Mouse (Mus musculus): ENCODE results near the gene Bet1l. TPM values are rescaled to one million over a fixed set of nuclear protein-coding genes. Genes with fewer than 3 reads are reported as not detected.

Gene Bet1l
- total RNA-seq, 2 experiments from 2014 or later, result 12.3 to 21.8 TPM

GRCm38 (mm10) chr7:140834968-140835757 is 22.2 kb downstream of the Bet1l start, which contains the start of gene Urah:
TSS of gene Urah (plus strand) at chr7:140835018.
- no peak for ATAC-seq (replicated peaks; ENCODE audit: poor library complexity)

DNA sequence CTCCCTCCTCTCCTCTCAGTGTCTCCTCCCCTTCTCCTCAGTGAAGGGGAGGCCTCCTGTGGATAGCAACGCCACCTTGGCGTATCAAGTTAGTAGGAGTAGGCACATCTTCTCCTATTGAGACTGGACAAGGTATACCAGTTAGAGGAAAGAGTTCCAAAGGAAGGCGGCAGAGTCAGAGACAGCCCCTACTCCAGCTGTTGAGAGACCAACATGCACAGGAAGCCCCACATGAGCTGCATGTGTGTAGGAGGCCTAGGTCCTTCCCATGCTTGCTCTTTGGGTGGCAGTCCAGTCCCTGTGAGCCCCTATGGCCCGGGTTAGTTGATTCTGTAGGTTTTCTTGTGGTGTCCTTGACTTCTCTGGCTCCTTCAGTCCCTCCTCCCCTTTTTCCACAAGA is 24.0 kb downstream of the Bet1l start:
- no peak for ATAC-seq (replicated peaks; ENCODE audit: poor library complexity)

DNA sequence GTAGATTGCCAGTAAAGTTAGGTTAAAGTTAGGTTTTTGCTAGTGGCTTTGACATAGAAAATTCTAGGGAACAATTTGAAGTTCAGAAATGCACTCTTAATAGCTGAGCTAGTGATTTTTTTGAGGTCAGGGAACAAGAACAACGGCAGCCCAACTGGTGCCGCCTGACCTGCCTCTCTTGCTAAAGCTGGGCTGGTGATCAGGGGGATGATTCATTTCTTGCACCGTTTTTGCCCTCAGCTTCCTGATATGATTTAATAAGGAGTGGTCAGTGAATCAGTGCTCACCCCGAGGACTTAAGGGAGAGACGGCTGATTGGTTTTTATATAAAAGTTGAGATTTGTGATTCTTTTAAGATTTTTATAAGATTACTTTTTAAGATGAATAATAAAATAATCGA is 25.9 kb downstream of the Bet1l start:
- no peak for ATAC-seq (replicated peaks; ENCODE audit: poor library complexity)

DNA sequence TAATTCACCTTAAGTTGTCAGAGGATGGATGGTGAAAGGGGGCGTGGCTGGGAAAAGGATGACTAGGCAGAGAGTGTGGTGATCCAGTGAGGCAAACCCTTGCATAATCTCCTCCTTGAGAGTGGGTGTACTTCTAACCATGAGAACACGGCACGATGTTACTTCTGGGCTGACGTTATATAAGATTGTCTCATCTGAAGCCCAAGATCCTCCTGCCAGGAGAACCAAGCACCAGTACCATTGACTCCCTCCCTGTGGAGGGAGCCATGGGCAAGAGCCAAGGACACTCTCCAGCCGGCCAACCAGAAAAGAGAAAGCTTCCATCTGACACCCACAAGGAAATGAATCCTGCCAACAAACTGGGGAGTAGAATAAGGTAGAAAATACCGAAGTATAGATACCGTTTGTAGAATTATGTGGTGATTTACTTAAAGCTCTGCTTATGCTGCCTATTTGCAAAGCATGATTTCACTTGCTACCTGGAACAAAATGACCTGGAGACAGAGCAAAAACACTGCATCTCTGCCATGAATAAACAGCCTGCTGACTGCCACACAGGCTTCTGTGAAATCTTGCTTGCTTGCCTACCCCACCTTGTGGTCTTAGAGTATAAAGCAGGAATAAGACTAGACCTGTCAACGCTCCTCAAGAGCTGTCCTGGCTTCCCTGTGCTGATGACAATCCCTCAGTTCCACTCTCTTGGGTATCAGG is 29.1 kb downstream of the Bet1l start:
- peak; percentile 89 for ATAC-seq (replicated peaks; ENCODE audit: poor library complexity)

DNA sequence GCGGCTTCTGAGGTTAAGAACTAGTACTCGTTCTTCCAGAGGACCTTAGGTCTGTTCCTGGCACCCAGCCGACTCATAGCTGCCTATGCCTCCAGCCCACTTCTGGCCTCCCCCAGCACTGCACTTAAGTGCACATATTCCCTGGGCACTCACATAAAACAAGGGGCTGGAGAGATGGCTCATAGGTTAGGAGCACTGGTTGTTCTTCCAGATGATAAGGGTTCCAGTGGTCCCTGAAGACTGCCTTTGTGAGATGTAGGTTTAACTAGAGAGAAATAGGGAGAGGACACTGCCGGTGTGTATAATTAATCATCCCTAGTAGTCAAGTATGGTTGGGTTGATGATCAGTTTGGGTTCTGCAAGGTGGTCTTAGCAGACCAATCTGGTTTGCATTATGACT is 34.6 kb downstream of the Bet1l start:
- no peak for ATAC-seq (replicated peaks; ENCODE audit: poor library complexity)

DNA sequence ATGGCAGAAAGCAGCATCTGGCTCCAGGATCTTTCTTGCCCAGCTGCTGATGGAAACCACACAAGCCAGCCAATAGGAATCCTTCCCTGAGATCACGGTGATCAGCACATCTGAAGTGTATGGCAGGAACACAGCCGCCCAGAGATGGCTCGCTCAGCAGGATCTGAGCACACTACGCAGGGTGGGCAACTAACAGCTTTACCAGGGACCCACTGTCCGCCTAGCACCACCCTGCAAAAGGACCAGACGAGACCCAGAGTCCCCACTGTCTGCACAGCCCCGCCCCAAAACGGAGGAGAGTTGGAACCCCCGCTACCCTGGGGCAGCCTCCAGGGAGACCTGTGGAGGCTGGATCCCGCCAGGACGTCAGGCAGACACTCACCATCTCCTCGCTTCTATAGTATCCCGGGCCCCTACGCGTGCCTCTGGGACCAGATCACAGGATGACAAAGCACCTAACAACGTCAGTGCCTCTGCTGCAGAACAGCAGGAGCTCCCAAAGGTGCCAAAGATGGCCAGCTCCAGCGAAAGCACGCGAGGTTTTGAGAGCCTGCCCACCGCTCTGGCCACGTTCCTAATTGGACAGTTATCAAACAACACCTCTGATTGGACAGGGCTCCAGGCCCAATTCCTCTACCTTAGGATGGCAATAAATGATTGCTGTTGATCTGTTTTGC is 35.6 kb downstream of the Bet1l start, which contains the start of gene Zfp941:
Zfp941 (minus strand) TSS at position 526 of the 677 bp plus-strand sequence.
- peak; percentile 95 for ATAC-seq (replicated peaks; ENCODE audit: poor library complexity)

- ATAC-seq (replicated peaks; ENCODE audit: poor library complexity), result no peak
These were observed 36.1 kb downstream of the Bet1l start for GRCm38 (mm10) chr7:140821305-140821652.

- ATAC-seq (replicated peaks; ENCODE audit: poor library complexity), result no peak
These were observed 37.2 kb downstream of the Bet1l start for GRCm38 (mm10) chr7:140820173-140820572.

- no peak for ATAC-seq (replicated peaks; ENCODE audit: poor library complexity)
These were observed 44.5 kb downstream of the Bet1l start for GRCm38 (mm10) chr7:140812850-140813249.

DNA sequence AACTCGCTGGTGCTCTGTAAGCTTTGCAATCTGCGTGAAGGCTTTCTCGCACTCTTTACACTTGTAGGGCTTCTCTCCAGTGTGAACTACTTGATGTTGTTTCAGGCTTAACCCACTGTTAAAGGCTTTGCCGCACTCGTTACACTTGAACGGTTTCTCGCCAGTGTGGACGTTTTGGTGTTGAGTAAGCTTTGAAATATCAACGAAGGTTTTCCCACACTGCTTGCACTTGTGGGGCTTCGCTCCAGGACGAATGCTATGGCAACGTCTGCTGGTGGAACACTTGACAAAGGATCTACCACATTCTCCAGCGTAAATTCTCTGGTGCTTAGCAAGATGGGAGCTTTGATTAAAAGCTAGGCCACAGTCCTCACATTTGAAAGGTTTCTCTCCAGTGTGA is 45.7 kb downstream of the Bet1l start:
- no peak for ATAC-seq (replicated peaks; ENCODE audit: poor library complexity)

DNA sequence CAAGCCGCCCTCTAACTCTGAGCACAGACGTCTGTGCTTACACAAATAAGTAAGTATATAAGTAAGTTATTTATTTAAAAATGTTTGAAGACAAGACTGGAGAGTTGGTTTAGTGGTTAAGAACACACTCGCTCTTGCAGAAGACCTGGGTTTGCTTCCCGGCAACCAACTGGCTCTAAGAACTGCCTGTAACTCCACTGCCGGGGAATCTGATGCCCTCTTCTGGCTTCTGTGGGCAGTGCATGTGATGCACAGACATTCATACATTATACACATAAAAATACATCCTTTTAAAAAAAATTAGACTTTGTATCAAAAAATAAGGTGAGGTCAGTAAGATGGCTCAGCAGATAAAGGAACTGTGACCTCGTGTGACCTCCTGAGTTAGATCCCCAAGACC is 46.9 kb downstream of the Bet1l start:
- peak; percentile 45; the same call in 1 of the 2 replicates for ATAC-seq (replicated peaks; ENCODE audit: poor library complexity)

GRCm38 (mm10) chr7:140805704-140806103 is 51.7 kb downstream of the Bet1l start:
- peak; percentile 98 for ATAC-seq (replicated peaks; ENCODE audit: poor library complexity)

Other genes with a start within 250 kb of the Bet1l start
- gene Olfr61, start 228.6 kb downstream of the Bet1l start, total RNA-seq (2015), result not detected in 2 replicates
- gene Olfr61, start 228.6 kb downstream of the Bet1l start, total RNA-seq (2017), result not detected in 2 replicates
- not detected in 2 replicates for gene Olfr53, start 211.1 kb downstream of the Bet1l start, total RNA-seq (2015)
- gene Olfr53, start 211.1 kb downstream of the Bet1l start, total RNA-seq (2017), result not detected in 2 replicates
- not detected in 2 replicates for gene Olfr539, start 197.6 kb downstream of the Bet1l start, total RNA-seq (2015)
- not detected in 2 replicates for gene Olfr539, start 197.6 kb downstream of the Bet1l start, total RNA-seq (2017)
- gene Olfr45, start 175.6 kb downstream of the Bet1l start, total RNA-seq (2015), result not detected in 2 replicates
- gene Olfr45, start 175.6 kb downstream of the Bet1l start, total RNA-seq (2017), result 0.10 TPM in 1 of 2 replicates, not detected in the other
- gene Olfr541, start 160.3 kb downstream of the Bet1l start, total RNA-seq (2015), result not detected in 2 replicates
- not detected in 2 replicates for gene Olfr541, start 160.3 kb downstream of the Bet1l start, total RNA-seq (2017)
- not detected in 2 replicates for gene Cyp2e1, start 93.8 kb downstream of the Bet1l start, total RNA-seq (2015)
- not detected in 2 replicates for gene Cyp2e1, start 93.8 kb downstream of the Bet1l start, total RNA-seq (2017)
- gene Syce1, start 69.7 kb downstream of the Bet1l start, total RNA-seq (2015), result 0.20 and 1.4 TPM in 2 replicates
- gene Syce1, start 69.7 kb downstream of the Bet1l start, total RNA-seq (2017), result 2.7 and 4.4 TPM in 2 replicates
- gene Zfp941, start 35.4 kb downstream of the Bet1l start, total RNA-seq (2015), result 0.66 and 1.2 TPM in 2 replicates
- 1.4 and 1.5 TPM in 2 replicates for gene Zfp941, start 35.4 kb downstream of the Bet1l start, total RNA-seq (2017)
- not detected in 2 replicates for gene Urah, start 22.6 kb downstream of the Bet1l start, total RNA-seq (2015)
- gene Urah, start 22.6 kb downstream of the Bet1l start, total RNA-seq (2017), result not detected in 2 replicates
- gene Scgb1c1, start 12.0 kb downstream of the Bet1l start, total RNA-seq (2015), result not detected in 2 replicates
- not detected in 2 replicates for gene Scgb1c1, start 12.0 kb downstream of the Bet1l start, total RNA-seq (2017)
- not detected in 2 replicates for gene Odf3, start 9.8 kb downstream of the Bet1l start, total RNA-seq (2015)
- not detected in 2 replicates for gene Odf3, start 9.8 kb downstream of the Bet1l start, total RNA-seq (2017)
- 0.35 TPM in 1 of 2 replicates, not detected in the other for gene Gm45785, start 1.2 kb downstream of the Bet1l start, total RNA-seq (2015)
- not detected in 2 replicates for gene Gm45785, start 1.2 kb downstream of the Bet1l start, total RNA-seq (2017)
- gene Ric8a, start 620 bp downstream of the Bet1l start, total RNA-seq (2015), result 26.0 and 38.2 TPM in 2 replicates
- 24.4 and 27.3 TPM in 2 replicates for gene Ric8a, start 620 bp downstream of the Bet1l start, total RNA-seq (2017)
- gene Psmd13, start 24.4 kb upstream of the Bet1l start, total RNA-seq (2015), result 85.9 and 103 TPM in 2 replicates
- gene Psmd13, start 24.4 kb upstream of the Bet1l start, total RNA-seq (2017), result 197 and 208 TPM in 2 replicates
- gene Sirt3, start 24.7 kb upstream of the Bet1l start, total RNA-seq (2015), result 22.9 and 23.0 TPM in 2 replicates
- 30.0 and 31.9 TPM in 2 replicates for gene Sirt3, start 24.7 kb upstream of the Bet1l start, total RNA-seq (2017)
- not detected in 2 replicates for gene Cox8b, start 42.9 kb upstream of the Bet1l start, total RNA-seq (2015)
- gene Cox8b, start 42.9 kb upstream of the Bet1l start, total RNA-seq (2017), result not detected in 2 replicates
- gene Nlrp6, start 63.3 kb upstream of the Bet1l start, total RNA-seq (2015), result not detected in 2 replicates
- gene Nlrp6, start 63.3 kb upstream of the Bet1l start, total RNA-seq (2017), result not detected in 2 replicates
- gene Pgghg, start 83.8 kb upstream of the Bet1l start, total RNA-seq (2015), result 5.1 and 7.3 TPM in 2 replicates
- gene Pgghg, start 83.8 kb upstream of the Bet1l start, total RNA-seq (2017), result 8.2 and 9.0 TPM in 2 replicates
- 0.83 and 1.1 TPM in 2 replicates for gene Ifitm5, start 92.7 kb upstream of the Bet1l start, total RNA-seq (2015)
- not detected in 2 replicates for gene Ifitm5, start 92.7 kb upstream of the Bet1l start, total RNA-seq (2017)
- gene Gm45717, start 98.4 kb upstream of the Bet1l start, total RNA-seq (2015), result not detected in 2 replicates
- gene Gm45717, start 98.4 kb upstream of the Bet1l start, total RNA-seq (2017), result 1.1 TPM in 1 of 2 replicates, not detected in the other
- 577 and 637 TPM in 2 replicates for gene Ifitm2, start 98.4 kb upstream of the Bet1l start, total RNA-seq (2015)
- 287 and 322 TPM in 2 replicates for gene Ifitm2, start 98.4 kb upstream of the Bet1l start, total RNA-seq (2017)
- gene Ifitm1, start 109.6 kb upstream of the Bet1l start, total RNA-seq (2015), result 57.8 and 89.8 TPM in 2 replicates
- 33.7 and 37.5 TPM in 2 replicates for gene Ifitm1, start 109.6 kb upstream of the Bet1l start, total RNA-seq (2017)
- gene Ifitm3, start 153.2 kb upstream of the Bet1l start, total RNA-seq (2015), result 147 and 203 TPM in 2 replicates
- 49.4 and 56.2 TPM in 2 replicates for gene Ifitm3, start 153.2 kb upstream of the Bet1l start, total RNA-seq (2017)
- 81.7 and 90.1 TPM in 2 replicates for gene Ifitm6, start 160.3 kb upstream of the Bet1l start, total RNA-seq (2015)
- gene Ifitm6, start 160.3 kb upstream of the Bet1l start, total RNA-seq (2017), result 37.7 and 55.9 TPM in 2 replicates
- gene Gm17387, start 171.6 kb upstream of the Bet1l start, total RNA-seq (2015), result not detected in 2 replicates
- gene Gm17387, start 171.6 kb upstream of the Bet1l start, total RNA-seq (2017), result not detected in 2 replicates
- gene B4galnt4, start 203.5 kb upstream of the Bet1l start, total RNA-seq (2015), result 0.84 and 1.3 TPM in 2 replicates
- gene B4galnt4, start 203.5 kb upstream of the Bet1l start, total RNA-seq (2017), result 1.5 and 2.8 TPM in 2 replicates
- gene Pkp3, start 220.6 kb upstream of the Bet1l start, total RNA-seq (2015), result 1.0 and 2.2 TPM in 2 replicates
- 0.10 and 1.1 TPM in 2 replicates for gene Pkp3, start 220.6 kb upstream of the Bet1l start, total RNA-seq (2017)
- 12.3 and 12.6 TPM in 2 replicates for gene Sigirr, start 243.0 kb upstream of the Bet1l start, total RNA-seq (2015)
- gene Sigirr, start 243.0 kb upstream of the Bet1l start, total RNA-seq (2017), result 5.8 and 14.0 TPM in 2 replicates